Mouse (Mus musculus) adrenal gland, postnatal 10 days (tissue): ENCODE measurements around the gene Ect2. TPM values are rescaled to one million over a fixed set of nuclear protein-coding genes. Genes with fewer than 3 reads are reported as not detected.

Experiments
- DNase-seq: peaks from one replicate; pipeline ENCODE4 v3.0.0; 2021; ENCODE audit warnings: mixed read lengths
- long read RNA-seq, 2 experiments: library from polyadenylated mRNA; stranded (forward); transcript quantifications; one replicate each; pipeline ENCODE4 v2.0.0; 2021
- total RNA-seq, 2 experiments: library from RNA; stranded (reverse); gene quantifications; 2 replicates each; pipeline ENCODE4 v1.2.3; 2021

The Ect2 gene
- 10 to 100 TPM; 13.2 to 17.2 TPM for total RNA-seq
- long read RNA-seq, experiment 1, full-length matches to known transcripts: 7 of 11 reads
- long read RNA-seq, experiment 1, partial matches to known transcripts: 1 of 11 reads
- long read RNA-seq, experiment 1, other reads (novel, unspliced or antisense): 3 of 11 reads
- long read RNA-seq, experiment 2, full-length matches to known transcripts: 6 of 11 reads
- long read RNA-seq, experiment 2, partial matches to known transcripts: 2 of 11 reads
- long read RNA-seq, experiment 2, other reads (novel, unspliced or antisense): 3 of 11 reads

DNA sequence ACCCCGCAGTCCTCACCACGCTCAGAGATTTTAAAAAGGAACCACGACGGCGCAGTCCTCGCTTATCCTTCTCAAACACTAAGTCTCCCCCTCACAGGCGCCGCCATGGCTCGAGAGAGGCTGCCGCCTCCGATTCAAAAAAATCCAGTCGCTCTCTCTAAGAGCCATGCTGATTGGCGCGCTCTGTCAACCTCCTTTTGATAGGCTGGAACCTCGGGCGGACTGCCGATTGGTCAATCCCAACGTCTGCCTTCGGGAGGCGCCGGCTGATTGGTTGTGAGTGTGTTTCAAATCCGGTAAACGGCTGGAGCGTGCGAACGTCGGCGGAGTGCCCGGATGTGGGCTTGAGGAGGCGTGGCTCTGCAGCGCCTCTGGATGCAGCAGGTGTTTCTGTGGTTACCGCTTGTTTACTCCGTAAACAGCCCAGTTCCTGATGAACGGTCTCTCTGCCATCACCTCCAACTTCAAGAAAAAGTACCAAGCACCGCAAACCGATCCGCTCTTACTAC, at the start of gene Ect2:
Ect2 (minus strand) TSS at position 178 of the 509 bp plus-strand sequence.
- peak; percentile 98 for DNase-seq

DNA sequence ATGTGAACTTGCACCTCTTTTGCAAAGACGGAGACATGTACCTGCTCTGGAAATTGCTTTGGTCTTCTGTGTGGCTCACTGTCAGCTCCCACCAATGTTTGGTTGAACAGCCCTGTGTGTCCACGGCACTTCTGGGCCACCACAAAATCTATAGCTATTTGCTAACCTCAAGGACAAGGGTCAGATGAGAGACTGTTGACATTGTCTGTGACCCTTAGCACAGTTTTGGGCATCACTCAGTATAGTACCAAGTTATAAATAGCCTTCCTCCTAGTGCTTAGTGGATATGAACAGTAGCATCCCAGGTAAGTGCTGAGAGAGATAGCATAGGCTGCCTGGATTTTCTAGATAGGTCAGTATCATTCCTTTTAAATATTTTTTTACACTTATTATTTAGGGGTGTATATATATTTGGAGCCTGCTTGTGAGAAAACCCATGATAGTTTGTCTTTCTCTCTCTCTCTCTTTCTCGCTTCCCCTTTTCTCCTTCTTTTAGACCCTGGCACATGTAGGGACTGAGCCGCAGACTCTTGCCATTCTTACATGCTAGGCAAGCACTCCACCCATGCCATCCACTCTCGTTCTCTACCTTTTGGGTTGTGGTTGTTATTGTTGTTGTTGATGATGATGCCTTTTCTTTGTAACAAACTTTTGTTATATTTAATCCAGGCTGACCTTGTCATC, 48.2 kb upstream of the Ect2 start:
- no peak for DNase-seq

DNA sequence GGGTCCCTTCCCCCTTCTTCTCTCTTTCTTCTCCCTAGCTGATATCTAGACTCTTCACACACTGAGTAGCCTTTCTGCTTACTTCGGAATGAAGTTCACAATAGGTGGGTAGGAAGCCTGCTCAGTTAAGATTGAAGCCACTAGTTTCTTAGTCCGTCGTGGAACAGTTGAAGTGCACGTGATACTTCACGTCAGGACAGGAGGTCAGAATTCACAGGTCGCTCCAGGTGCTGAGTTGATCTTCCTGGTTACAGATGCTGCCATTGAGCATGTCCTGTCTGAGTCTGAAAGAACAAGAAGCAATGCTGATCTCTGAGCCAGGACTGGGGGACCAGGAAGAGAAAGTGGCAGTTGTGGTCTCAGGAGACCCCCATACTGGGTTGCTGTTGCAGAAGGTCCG, 45.4 kb upstream of the Ect2 start:
- DNase-seq: no peak

GRCm38 (mm10) chr3:27197816-27198215, 44.1 kb upstream of the Ect2 start:
- DNase-seq: no peak

- DNase-seq: no peak
Measured at GRCm38 (mm10) chr3:27196529-27196928, 42.9 kb upstream of the Ect2 start.

- DNase-seq: no peak
Measured at GRCm38 (mm10) chr3:27195573-27196227, 42.0 kb upstream of the Ect2 start.

DNA sequence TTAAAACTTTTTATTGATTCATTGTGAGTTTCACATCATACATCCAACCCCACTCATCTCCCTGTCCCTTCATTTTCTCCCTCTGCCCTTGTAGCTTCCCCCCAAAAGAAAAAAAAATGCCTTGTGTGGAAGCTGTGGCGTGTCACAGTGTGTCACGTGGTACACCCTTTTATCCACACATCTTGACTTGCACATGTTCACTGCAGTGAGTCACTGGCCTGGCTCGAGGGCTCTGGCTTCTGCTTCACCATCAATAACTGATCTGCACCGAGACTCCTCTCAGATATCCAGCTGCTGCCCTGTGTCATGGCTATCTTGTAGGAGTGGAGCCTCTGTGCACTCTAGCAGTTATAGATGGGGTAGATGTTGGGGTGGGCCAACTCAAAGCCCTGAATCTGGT, 41.5 kb upstream of the Ect2 start:
- peak; percentile 51 for DNase-seq

DNA sequence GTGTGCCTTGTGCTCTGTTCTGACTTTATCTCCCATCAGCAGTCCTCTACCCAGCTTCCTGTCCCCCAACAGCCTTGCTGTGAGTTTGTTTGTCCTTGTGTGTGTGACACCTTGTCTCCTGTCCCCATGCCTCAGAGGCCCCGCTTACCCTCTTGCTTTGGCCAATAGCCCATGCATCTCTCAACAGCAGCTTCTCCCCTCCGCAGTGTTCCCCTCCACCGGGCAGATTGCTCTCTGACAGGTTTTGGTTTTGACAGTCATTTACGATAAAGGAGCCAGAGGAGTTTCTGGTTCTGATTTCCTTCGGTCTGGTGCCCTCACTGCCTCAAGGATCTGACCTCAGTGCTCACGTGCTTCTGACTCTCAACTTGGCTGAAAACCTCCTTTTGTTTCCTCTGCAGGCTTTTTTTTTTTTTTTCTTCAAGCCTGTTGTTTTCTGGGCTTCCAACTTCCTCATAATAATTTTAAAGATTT, 40.2 kb upstream of the Ect2 start:
- DNase-seq: peak; percentile 47

DNA sequence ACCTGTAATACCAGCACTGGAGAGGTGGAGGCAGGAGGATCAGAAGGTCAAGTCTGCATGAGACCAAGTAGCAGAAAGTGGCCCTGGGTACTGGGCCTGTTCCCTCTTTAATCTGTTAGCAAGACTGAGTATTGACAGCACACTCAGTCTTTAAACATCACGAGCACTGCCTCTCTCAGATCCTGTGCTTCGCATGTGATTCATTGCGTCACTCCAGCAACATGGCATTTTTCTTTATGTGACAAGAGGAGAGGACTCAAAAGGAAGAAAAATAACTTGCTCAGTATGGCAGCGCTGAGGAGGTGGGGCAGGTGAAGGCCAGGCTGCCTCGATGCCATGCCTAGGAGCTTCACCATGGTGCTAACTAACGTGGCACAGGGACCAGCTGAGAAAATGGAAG, 38.2 kb upstream of the Ect2 start:
- no peak for DNase-seq

GRCm38 (mm10) chr3:27190865-27191264, 37.2 kb upstream of the Ect2 start:
- DNase-seq: no peak

DNA sequence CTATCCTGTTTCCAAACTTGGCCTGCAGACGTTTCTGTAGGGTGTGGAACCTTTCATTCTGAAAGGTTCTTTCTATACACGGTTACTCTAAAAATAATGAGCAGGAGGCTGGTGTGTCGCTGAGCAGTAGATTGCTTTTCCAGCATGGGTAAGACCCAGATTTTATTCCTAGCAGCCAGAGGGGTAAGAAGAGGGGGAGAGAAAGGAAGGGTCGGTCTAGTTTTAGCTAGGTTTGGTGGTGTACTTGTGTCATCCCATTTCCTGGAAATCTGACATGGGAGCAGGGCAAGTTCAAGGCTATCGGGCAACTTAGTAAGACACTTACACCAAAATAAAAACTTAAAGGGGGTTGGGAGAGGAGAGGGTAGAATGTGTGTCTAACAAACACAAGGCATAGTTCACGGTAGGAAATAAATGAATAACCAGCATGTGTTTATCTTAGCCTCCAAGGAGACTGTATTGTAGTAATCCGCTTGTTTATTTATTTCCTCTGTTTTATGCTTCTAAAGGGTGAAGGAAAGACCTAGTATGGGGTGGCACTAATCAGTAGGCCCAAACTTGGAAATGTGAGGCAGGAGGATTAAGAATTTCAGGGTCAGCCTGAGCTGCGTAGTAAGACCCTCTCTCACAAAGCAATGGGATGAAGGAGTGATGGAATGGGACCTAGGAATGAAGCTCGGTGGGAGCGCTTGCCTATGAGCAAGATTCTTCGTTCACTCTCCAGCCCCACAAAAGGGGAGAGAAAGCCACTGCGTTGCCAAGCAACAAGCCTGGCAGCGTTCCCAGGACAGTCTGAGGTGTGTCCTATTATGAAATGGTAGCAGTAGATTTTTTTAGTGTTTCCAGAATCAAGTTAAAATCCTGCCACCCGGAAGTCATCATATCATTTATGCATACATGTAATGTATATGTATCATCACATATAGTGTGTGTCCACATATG, 35.9 kb upstream of the Ect2 start:
- DNase-seq: peak; percentile 91

DNA sequence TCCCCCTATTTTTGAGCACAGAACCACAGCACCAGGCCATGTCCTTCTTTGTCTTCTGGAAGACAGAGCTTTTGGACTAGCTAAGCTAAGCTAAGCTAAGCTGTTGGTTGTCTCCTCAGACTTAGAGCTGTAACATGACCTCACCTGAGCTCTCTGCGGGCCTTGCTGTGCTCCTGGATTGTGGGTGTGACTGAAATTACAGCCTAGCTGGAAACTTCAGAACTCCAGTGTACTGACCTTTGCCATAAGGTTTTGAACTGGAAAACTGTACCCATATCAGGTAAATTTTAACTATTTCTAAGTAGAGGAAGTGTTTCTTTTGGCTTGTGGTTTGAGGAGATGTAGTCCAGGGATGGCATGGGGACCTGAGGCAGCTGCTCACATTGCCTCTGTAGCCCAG, 34.7 kb upstream of the Ect2 start:
- DNase-seq: no peak

DNA sequence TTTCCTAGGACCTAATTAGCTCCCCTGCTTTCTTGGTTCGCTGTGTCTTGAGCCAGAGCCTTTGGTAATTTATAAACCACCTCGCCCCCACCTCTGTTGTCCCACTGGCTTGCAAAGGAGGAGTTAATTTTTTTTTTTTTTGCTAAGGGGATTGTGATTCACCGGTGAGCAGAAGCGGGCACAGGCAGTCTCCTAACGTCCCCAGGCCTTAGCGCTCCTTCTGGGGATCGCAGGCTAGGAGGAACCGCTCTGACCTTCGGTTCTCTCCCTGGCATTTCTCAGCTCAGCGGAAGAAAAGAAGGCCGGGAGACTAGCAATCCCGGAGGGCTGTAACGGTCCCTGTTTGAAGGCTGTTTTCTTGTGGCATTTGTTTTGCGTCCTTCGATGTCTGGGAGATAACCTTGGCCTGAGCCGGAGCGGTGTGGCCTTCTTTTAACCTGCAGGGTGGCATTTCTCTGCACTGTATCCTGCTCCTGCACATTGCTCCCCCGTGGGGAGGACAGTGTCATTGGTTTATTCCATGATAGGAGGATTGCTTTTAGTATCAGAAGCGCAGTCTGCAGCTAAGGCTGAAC, 30.0 kb upstream of the Ect2 start:
- DNase-seq: peak; percentile 73

DNA sequence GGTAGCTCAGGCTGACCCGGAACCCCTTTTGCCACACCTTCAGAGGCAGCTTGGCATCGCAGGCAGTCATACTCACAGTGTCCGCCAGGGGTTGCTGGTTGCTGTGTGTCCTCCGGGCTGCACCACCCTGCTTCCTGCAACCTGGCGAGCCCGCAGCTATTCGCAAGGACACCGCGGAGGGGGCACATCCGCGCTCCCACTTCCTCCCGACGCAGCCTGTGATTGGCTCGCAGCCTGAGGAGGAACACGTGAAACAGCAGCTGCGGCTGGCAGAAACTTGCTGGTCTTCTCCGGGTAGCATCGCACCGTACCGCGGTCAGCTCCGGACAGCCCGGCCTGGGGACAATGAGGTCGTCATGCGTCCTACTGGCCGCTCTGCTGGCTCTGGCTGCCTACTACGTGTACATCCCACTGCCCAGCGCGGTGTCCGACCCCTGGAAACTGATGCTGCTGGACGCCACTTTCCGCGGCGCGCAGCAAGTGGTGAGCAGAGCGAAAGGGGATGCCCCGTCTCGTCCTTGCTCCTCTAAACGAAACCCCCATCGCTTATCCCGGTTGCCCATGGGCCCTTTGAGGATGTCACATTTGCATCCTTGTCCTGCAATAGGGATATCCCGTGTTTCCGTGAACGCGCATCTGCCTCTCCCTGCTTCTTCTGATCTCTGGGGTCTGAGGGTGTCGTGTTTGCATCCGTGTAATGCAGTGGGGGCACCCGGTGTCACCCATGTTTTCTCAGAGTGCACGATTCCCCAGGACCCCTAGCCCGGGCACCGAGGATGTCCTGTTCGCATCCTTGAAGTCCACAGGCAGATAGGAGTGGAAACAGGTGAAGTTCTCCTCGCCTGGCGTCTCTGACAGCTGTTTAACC, 29.3 kb upstream of the Ect2 start, which contains the start of gene Nceh1:
Nceh1 (plus strand) TSS at position 233 of the 868 bp plus-strand sequence.
- peak; percentile 96 for DNase-seq

DNA sequence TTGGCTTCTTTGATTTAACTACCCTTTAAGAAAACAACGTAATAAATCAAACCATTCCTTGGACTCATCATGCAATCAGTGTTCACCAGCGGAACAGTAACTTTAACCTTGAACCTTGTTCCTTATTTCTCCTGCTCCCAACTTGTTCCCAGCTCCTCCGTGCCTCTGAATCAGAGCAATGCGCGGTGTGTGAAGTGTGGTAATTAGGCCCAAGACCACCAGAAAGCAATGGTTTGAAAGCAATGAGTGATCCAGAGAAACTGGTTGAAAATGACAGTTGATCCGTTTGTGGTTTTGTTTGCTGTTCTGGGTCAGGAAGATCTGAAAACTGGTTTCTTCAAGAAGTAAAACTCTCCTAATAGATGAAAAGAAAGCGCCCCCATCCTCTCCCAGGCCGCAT, 26.0 kb upstream of the Ect2 start:
- DNase-seq: no peak

GRCm38 (mm10) chr3:27170257-27170656, 16.6 kb upstream of the Ect2 start:
- DNase-seq: no peak

DNA sequence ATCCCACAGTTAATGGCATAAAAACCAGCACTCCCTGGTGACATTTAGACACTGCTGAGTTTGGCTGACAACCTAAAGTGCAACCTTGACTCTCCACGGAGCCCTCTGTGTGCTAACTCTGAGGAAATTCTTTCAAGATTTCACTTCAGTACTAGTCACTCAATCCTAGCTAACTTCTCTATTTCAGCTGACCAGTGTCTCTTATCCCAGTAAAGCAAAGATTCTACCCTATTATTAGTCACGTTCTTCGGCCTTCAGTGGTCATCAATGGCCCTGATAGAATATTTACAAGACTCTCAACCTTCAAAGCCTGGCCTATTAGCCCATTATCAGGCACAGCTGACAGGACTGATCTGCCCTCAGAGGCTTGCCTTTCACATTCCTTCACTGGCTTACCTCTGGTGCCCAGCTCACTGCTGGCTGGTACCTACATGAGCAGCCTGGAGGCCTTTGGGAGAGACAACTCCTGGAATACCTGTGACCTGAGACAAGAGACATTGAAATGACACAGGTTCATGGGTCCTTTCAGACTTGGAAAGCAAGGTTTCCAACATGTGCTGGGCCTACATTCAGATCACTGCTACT, 11.9 kb upstream of the Ect2 start:
- peak; percentile 46 for DNase-seq

DNA sequence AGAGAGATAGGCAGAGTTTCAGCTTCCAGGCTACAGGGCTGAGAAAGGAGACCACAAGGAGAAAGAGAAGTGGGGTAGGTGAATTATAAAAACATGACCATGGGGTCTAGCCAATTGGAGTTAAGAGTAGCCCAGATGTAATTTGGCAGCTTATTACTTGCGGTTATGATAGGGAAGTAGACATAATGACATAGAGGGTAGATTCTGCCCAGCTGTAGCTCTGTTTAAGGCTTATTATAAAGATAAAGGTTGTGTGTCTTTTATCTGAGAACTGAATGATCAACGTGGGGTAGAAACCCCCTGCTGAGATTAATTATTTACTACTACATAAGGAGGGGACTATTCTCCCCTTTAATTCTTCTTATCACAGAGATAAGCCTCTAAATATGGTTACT, 8.7 kb upstream of the Ect2 start:
- DNase-seq: no peak

- no peak for DNase-seq
Measured at GRCm38 (mm10) chr3:27161645-27162409, 8.1 kb upstream of the Ect2 start.
